Mouse (Mus musculus): ENCODE measurements around the gene Diras2. TPM values are rescaled to one million over a fixed set of nuclear protein-coding genes. Genes with fewer than 3 reads are reported as not detected.
"Not testable (repeated sequence)": the region's sequence is repeated elsewhere in the genome, so short reads cannot be mapped to it uniquely, and the experiment has no call there.

Gene Diras2
- polyA plus RNA-seq, 1 experiment from 2014 or later: 0.22 TPM

DNA sequence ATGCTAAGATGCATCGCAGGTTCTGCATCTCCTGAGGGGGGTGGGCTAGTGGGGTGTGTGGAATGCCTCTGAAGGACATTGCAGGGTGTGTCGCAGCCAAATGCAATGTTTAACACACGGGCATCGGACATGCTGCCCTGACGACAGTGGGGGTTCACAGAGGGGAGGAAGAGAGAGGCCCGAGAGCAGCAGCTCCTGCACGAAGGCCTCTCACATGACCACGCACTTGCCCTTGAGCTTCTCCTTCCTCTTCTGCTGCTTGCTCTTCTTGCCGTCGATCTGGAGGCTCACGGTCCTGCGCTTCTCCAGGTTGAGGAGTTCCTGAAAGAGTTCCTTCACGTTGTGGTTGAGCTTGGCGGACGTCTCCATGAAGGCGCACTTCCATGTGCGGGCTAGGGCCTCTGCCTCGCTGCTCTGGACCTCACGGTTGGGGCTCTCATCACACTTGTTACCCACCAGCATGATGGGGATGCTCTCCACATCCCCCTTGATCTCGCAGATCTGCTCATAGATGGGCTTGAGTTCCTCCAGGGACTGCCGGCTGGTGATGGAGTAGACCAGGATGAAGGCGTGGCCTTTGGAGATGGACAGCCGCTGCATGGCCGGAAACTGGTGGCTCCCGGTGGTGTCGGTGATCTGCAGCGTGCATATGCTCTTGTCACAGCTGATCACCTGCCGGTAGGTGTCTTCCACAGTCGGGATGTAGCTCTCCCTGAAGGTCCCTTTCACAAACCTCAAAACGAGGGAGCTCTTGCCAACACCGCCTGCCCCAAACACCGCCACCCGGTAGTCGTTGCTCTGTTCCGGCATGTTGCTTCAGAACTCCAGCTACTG is 23.4 kb downstream of the Diras2 start:
- H3K27ac ChIP-seq (replicated peaks; ENCODE audit: low read depth, low read length): no peak overlapping the region
- no peak overlapping the region for H3K9ac ChIP-seq (replicated peaks; ENCODE audit: low read length)
- H3K4me3 ChIP-seq (ENCODE audit: low read depth, low read length): no peak overlapping the region
- 90% methylated on average over 35 of the region's 35 CpGs for WGBS
- no peaks in the 10 kb centered on the region for H3K36me3 ChIP-seq (replicated peaks; ENCODE audit: control insufficient read depth, insufficient read depth, low read depth, low read length)
- H3K27me3 ChIP-seq (ENCODE audit: control insufficient read depth, insufficient read depth, low read length): no peaks in the 10 kb centered on the region
- ATAC-seq (replicated peaks; ENCODE audit: insufficient number of reproducible peaks, low FRiP score, low TSS enrichment, low read depth) (no peak), DNase-seq (ENCODE audit: low spot score) (no peak)
- no peaks in the 10 kb centered on the region for H3K9me3 ChIP-seq (replicated peaks; ENCODE audit: control insufficient read depth, low read length)
- no peaks in the 10 kb centered on the region for H3K4me1 ChIP-seq (ENCODE audit: control insufficient read depth, insufficient read depth, low read length)
- no peak overlapping the region for H3K4me2 ChIP-seq (ENCODE audit: low read depth, low read length)

DNA sequence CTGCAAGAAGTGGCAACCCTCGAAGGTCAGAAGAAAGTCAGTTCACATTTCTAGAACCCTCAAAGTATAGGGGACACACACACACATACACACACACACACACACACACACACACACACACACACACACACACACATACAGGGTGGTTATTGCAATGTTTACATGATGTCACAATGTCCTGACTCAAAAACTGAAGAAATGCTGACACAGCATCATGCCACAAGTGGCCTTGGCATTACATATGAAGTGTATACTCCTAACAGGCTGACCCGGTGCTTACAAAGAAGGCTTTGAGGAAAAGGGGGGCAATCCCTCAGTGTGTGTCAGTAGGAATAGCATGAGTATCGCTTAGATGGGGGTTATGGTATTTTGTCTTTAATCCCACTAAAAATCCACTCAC is 24.3 kb downstream of the Diras2 start:
- ATAC-seq (replicated peaks; ENCODE audit: insufficient number of reproducible peaks, low FRiP score, low TSS enrichment, low read depth); H3K27me3 ChIP-seq (ENCODE audit: control insufficient read depth, insufficient read depth, low read length); H3K9me3 ChIP-seq (replicated peaks; ENCODE audit: control insufficient read depth, low read length); H3K9ac ChIP-seq (replicated peaks; ENCODE audit: low read length); DNase-seq (ENCODE audit: low spot score); H3K27ac ChIP-seq (replicated peaks; ENCODE audit: low read depth, low read length); H3K4me1 ChIP-seq (ENCODE audit: control insufficient read depth, insufficient read depth, low read length); H3K36me3 ChIP-seq (replicated peaks; ENCODE audit: control insufficient read depth, insufficient read depth, low read depth, low read length); H3K4me3 ChIP-seq (ENCODE audit: low read depth, low read length); H3K4me2 ChIP-seq (ENCODE audit: low read depth, low read length): not testable (repeated sequence)
- 79% methylated on average over 3 of the region's 3 CpGs for WGBS

DNA sequence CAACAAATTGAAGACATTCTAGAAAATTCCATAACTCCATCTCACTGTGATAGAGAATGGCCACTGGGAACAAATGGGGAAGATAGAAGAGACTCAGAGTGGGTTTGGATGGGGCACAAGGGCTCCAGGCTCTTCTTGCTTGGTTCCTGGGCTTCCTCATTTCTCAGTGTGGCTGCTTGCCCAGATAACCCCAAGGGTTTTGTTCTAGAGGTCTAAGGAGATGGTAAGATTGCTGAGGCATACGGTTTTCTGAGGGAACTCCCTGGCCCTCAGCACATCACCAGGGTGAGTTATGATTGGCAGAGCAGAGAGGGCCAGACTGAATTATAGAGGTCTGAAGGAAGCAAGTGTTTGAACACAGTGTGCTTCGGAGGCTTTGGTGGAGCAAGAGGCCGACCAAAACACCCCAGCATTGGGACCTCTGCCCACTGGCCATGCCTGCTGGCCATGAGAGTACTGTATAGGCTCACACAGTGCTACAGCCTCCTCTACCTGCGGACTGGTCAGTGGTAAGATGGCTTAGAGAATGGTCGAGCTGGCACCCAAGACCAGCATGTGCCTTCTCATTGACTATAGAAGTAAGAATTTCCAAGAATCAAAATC is 25.3 kb downstream of the Diras2 start:
- not testable (repeated sequence) for DNase-seq (ENCODE audit: low spot score); H3K9ac ChIP-seq (replicated peaks; ENCODE audit: low read length); ATAC-seq (replicated peaks; ENCODE audit: insufficient number of reproducible peaks, low FRiP score, low TSS enrichment, low read depth); H3K36me3 ChIP-seq (replicated peaks; ENCODE audit: control insufficient read depth, insufficient read depth, low read depth, low read length); H3K9me3 ChIP-seq (replicated peaks; ENCODE audit: control insufficient read depth, low read length); H3K27ac ChIP-seq (replicated peaks; ENCODE audit: low read depth, low read length); H3K4me3 ChIP-seq (ENCODE audit: low read depth, low read length); H3K4me1 ChIP-seq (ENCODE audit: control insufficient read depth, insufficient read depth, low read length); H3K27me3 ChIP-seq (ENCODE audit: control insufficient read depth, insufficient read depth, low read length); H3K4me2 ChIP-seq (ENCODE audit: low read depth, low read length)
- 90% methylated on average over 5 of the region's 5 CpGs for WGBS

DNA sequence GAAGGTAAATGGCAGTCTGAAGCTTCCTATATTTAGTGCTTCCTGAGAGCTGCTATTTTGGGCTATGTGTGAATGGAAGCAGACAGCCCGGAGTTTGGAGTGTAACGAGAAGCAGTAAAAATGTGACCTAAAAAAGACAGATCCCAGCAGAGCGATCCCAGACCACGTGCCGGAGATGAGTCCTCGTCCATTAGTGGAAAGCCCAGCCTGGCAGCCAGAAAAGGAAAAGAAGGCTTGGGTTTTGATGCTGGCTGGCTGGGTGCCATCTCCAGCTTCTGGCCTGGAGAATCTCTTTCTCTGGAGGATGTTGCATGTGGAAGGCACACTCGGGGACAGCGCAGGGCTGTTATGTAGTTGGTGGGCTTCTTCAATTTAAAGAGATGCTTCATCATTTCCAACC is 29.4 kb downstream of the Diras2 start:
- Histone ChIP-seq H3K9me3 (replicated peaks; ENCODE audit: control insufficient read depth, low read length) (no peaks in the 10 kb centered on the region), H3K36me3 (replicated peaks; ENCODE audit: control insufficient read depth, insufficient read depth, low read depth, low read length) (no peaks in the 10 kb centered on the region), H3K27ac (replicated peaks; ENCODE audit: low read depth, low read length) (no peak overlapping the region), H3K27me3 (ENCODE audit: control insufficient read depth, insufficient read depth, low read length) (no peaks in the 10 kb centered on the region), H3K9ac (replicated peaks; ENCODE audit: low read length) (no peak overlapping the region), H3K4me1 (ENCODE audit: control insufficient read depth, insufficient read depth, low read length) (no peaks in the 10 kb centered on the region), H3K4me2 (ENCODE audit: low read depth, low read length) (no peak overlapping the region), H3K4me3 (ENCODE audit: low read depth, low read length) (no peak overlapping the region)
- 84% methylated on average over 8 of the region's 8 CpGs for WGBS
- DNase-seq (ENCODE audit: low spot score): no peak
- no peak for ATAC-seq (replicated peaks; ENCODE audit: insufficient number of reproducible peaks, low FRiP score, low TSS enrichment, low read depth)

DNA sequence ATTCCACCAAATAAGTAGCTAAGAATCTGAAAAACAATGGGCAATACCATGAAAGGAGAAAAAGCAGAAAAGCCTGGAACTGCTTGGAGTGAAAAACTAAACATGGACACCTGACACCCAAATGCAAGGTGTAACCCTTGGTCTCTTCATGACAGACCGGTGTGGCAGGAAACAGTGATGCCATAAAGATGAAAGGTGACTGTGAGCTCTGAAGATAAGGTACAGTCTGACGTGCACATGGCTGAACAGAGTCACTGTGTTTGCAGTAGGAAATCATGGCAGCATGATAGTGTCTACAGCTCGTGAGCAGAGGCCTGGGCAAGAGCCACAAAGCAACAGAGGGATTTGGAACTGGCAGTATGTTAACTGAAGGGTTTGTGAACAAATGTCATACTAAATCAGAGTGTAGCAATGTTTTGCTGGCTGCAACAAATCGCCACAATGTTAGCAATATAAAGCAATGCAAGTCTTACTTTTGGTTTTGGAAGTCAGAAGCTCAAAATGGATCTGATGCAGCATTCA is 34.0 kb downstream of the Diras2 start:
- DNase-seq (ENCODE audit: low spot score) (no peak), ATAC-seq (replicated peaks; ENCODE audit: insufficient number of reproducible peaks, low FRiP score, low TSS enrichment, low read depth) (no peak)
- no peak overlapping the region for H3K4me3 ChIP-seq (ENCODE audit: low read depth, low read length)
- no peaks in the 10 kb centered on the region for H3K9me3 ChIP-seq (replicated peaks; ENCODE audit: control insufficient read depth, low read length)
- H3K4me1 ChIP-seq (ENCODE audit: control insufficient read depth, insufficient read depth, low read length): no peaks in the 10 kb centered on the region
- 78% methylated on average over 4 of the region's 4 CpGs for WGBS
- no peak overlapping the region for H3K4me2 ChIP-seq (ENCODE audit: low read depth, low read length)
- no peaks in the 10 kb centered on the region for H3K27me3 ChIP-seq (ENCODE audit: control insufficient read depth, insufficient read depth, low read length)
- no peak overlapping the region for H3K27ac ChIP-seq (replicated peaks; ENCODE audit: low read depth, low read length)
- no peaks in the 10 kb centered on the region for H3K36me3 ChIP-seq (replicated peaks; ENCODE audit: control insufficient read depth, insufficient read depth, low read depth, low read length)
- H3K9ac ChIP-seq (replicated peaks; ENCODE audit: low read length): no peak overlapping the region

DNA sequence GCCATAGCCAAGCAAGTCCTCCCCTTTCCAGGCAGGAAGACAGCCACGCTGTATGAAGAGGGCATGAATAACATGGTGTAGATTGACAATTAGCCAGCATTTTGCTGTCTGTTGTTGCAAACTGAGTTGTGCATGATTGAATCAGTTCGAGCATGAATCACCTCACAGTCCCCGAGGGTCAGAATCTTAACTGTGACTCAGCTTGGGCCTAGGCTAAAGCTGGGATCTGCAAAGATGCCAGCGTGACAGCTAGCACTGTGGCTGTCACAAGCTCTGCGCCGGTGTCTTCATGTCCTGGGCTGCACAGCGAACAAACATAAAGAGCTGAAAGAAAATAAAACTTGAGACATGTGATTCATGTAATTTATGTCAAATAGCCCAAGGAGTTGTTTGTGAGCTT is 42.3 kb downstream of the Diras2 start:
- H3K4me1 ChIP-seq (ENCODE audit: control insufficient read depth, insufficient read depth, low read length): no peaks in the 10 kb centered on the region
- no peak overlapping the region for H3K4me2 ChIP-seq (ENCODE audit: low read depth, low read length)
- H3K36me3 ChIP-seq (replicated peaks; ENCODE audit: control insufficient read depth, insufficient read depth, low read depth, low read length): no peaks in the 10 kb centered on the region
- no peaks in the 10 kb centered on the region for H3K9me3 ChIP-seq (replicated peaks; ENCODE audit: control insufficient read depth, low read length)
- DNase-seq (ENCODE audit: low spot score) (no peak), ATAC-seq (replicated peaks; ENCODE audit: insufficient number of reproducible peaks, low FRiP score, low TSS enrichment, low read depth) (no peak)
- H3K27me3 ChIP-seq (ENCODE audit: control insufficient read depth, insufficient read depth, low read length): no peaks in the 10 kb centered on the region
- no peak overlapping the region for H3K4me3 ChIP-seq (ENCODE audit: low read depth, low read length)
- H3K9ac ChIP-seq (replicated peaks; ENCODE audit: low read length): no peak overlapping the region
- no peak overlapping the region for H3K27ac ChIP-seq (replicated peaks; ENCODE audit: low read depth, low read length)
- 92% methylated on average over 7 of the region's 7 CpGs for WGBS

DNA sequence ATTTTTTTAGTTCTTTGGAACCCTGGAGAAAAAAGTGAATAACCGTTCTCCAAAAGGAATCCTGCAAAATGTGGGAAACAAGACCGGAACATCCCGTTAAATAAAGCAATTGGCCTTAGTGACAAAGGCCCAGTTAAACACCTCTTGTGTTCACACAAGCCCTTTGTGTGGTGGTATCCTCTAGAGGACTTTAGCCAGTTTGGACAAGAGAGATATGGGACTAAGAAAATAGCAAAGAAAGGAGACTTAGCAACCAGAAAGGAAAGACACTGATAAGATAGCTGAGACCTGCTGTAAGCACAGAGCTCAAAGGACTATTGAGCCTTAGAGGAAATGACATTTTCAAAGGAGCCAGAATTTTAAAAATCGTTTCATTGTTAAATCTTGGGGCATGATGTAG is 47.0 kb downstream of the Diras2 start:
- DNase-seq (ENCODE audit: low spot score): no peak
- Histone ChIP-seq H3K4me2 (ENCODE audit: low read depth, low read length) (no peak overlapping the region), H3K4me3 (ENCODE audit: low read depth, low read length) (no peak overlapping the region), H3K9me3 (replicated peaks; ENCODE audit: control insufficient read depth, low read length) (no peaks in the 10 kb centered on the region), H3K36me3 (replicated peaks; ENCODE audit: control insufficient read depth, insufficient read depth, low read depth, low read length) (no peaks in the 10 kb centered on the region), H3K4me1 (ENCODE audit: control insufficient read depth, insufficient read depth, low read length) (no peaks in the 10 kb centered on the region), H3K9ac (replicated peaks; ENCODE audit: low read length) (no peak overlapping the region), H3K27ac (replicated peaks; ENCODE audit: low read depth, low read length) (no peak overlapping the region), H3K27me3 (ENCODE audit: control insufficient read depth, insufficient read depth, low read length) (no peaks in the 10 kb centered on the region)
- WGBS: 80% methylated on average over 4 of the region's 4 CpGs
- ATAC-seq (replicated peaks; ENCODE audit: insufficient number of reproducible peaks, low FRiP score, low TSS enrichment, low read depth): no peak

DNA sequence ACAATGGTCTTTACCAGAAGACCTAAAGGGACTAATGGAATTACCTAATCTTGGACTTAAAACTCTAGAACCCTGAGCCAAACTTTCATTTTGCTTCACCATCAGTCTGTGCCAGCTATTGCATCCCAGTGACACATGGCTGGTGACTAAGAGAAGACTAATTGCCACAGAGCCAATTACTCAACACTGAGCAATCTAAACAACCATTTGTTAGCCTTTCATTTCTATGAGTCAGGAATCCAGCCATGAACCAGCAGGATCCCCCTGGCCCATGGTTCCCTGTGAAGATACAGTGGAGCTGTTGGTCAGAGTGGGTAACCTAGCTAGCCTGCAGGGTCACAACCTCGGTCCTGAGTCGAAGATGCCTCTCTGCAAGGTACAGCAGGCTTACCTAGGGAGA is 49.3 kb downstream of the Diras2 start:
- ATAC-seq (replicated peaks; ENCODE audit: insufficient number of reproducible peaks, low FRiP score, low TSS enrichment, low read depth): no peak
- Histone ChIP-seq H3K27ac (replicated peaks; ENCODE audit: low read depth, low read length) (no peak overlapping the region), H3K4me1 (ENCODE audit: control insufficient read depth, insufficient read depth, low read length) (no peaks in the 10 kb centered on the region), H3K9ac (replicated peaks; ENCODE audit: low read length) (no peak overlapping the region), H3K9me3 (replicated peaks; ENCODE audit: control insufficient read depth, low read length) (no peaks in the 10 kb centered on the region), H3K36me3 (replicated peaks; ENCODE audit: control insufficient read depth, insufficient read depth, low read depth, low read length) (no peaks in the 10 kb centered on the region), H3K4me2 (ENCODE audit: low read depth, low read length) (no peak overlapping the region), H3K4me3 (ENCODE audit: low read depth, low read length) (no peak overlapping the region), H3K27me3 (ENCODE audit: control insufficient read depth, insufficient read depth, low read length) (no peaks in the 10 kb centered on the region)
- no peak for DNase-seq (ENCODE audit: low spot score)
- WGBS: 72% methylated on average over 2 of the region's 2 CpGs

Data from embryonic facial prominence, embryonic 11.5 days (tissue).